Mouse (Mus musculus): ENCODE data around the gene Ptcra. TPM values are rescaled to one million over a fixed set of nuclear protein-coding genes. Genes with fewer than 3 reads are reported as not detected.
"Not testable (repeated sequence)": the region's sequence is repeated elsewhere in the genome, so short reads cannot be mapped to it uniquely, and the experiment has no call there.

Ptcra gene
- polyA plus RNA-seq, 1 experiment from 2014 or later: 0.31 TPM

DNA sequence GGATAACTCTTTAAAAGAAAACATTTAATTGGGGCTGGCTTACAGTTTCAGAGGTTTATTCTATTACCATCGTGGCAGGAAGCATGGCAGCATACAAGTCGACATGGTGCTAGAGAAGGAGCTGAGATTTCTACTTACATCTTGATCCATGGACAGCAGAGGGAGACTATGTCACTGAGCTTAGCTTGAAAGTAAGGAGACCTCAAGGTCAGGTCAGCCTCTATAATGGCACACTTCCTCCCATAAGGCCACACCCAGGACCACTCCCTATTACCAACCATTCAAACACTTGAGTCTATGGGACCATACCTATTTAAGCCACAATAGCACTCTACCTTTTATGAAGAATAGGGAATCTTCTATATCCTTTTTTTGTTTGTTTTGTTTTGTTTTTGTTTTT, 29.5 kb upstream of the Ptcra start:
- no peaks in the 10 kb centered on the region for H3K27me3 ChIP-seq (replicated peaks; ENCODE audit: control insufficient read depth, insufficient read depth, low read length)
- H3K9ac ChIP-seq (ENCODE audit: low read depth, low read length): no peak overlapping the region
- H3K4me1 ChIP-seq (ENCODE audit: control insufficient read depth, insufficient read depth, low read length): no peaks in the 10 kb centered on the region
- H3K27ac ChIP-seq (replicated peaks; ENCODE audit: low read depth, low read length): no peak overlapping the region
- H3K9me3 ChIP-seq (ENCODE audit: control insufficient read depth, low read length): no peaks in the 10 kb centered on the region
- H3K4me3 ChIP-seq (ENCODE audit: low read depth, low read length): no peak overlapping the region
- H3K36me3 ChIP-seq (ENCODE audit: control insufficient read depth, insufficient read depth, low read length): no peaks in the 10 kb centered on the region
- DNase-seq (ENCODE audit: low spot score) (no peak), ATAC-seq (ENCODE audit: low read depth) (no peak)
- WGBS: 91% methylated on average over 2 of the region's 2 CpGs
- H3K4me2 ChIP-seq (ENCODE audit: low read depth, low read length): no peak overlapping the region

DNA sequence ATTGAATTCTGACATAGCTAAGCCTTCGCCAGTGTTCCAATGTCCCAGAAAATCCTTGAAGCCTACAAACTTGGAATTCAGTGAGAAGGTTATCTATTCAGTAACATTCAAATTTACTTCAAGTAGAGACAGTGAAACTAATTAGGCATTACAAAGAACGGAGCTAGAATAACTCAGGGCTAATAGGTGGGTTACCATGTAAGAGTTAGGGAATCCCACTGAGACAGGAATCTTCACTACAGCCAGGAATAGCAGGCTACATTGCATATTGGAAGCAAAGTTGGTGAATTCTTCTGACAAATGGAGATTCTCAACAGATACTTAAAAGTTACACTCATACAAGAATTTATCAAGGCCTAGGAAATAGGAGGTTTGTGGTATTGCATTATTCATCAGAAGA, 24.5 kb upstream of the Ptcra start:
- H3K27me3 ChIP-seq (replicated peaks; ENCODE audit: control insufficient read depth, insufficient read depth, low read length); H3K4me1 ChIP-seq (ENCODE audit: control insufficient read depth, insufficient read depth, low read length); H3K4me2 ChIP-seq (ENCODE audit: low read depth, low read length); DNase-seq (ENCODE audit: low spot score); ATAC-seq (ENCODE audit: low read depth); H3K9me3 ChIP-seq (ENCODE audit: control insufficient read depth, low read length); H3K9ac ChIP-seq (ENCODE audit: low read depth, low read length); H3K27ac ChIP-seq (replicated peaks; ENCODE audit: low read depth, low read length); H3K4me3 ChIP-seq (ENCODE audit: low read depth, low read length); H3K36me3 ChIP-seq (ENCODE audit: control insufficient read depth, insufficient read depth, low read length): not testable (repeated sequence)
- 70% methylated on average over 2 of the region's 2 CpGs for WGBS

DNA sequence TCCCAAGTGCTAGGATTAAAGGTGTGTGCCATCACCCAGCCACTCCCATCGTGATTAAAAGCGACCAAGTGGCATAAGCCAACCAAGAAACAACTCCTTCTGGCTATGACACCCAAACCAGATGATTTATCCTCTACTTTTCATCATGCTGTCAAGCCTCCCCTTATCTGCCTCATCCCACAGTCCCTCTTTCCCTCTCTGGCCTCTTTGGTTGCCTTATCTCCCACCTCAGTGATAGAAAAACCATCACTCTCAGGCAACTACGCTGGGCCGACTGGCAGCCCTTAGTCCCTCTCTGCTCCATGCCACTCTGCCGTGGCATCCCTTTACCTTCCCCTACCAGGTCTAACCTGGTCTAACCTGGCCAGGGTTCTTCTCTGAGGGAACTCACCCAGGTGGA, 23.4 kb upstream of the Ptcra start:
- no peak for DNase-seq (ENCODE audit: low spot score)
- H3K4me2 ChIP-seq (ENCODE audit: low read depth, low read length): no peak overlapping the region
- no peaks in the 10 kb centered on the region for H3K4me1 ChIP-seq (ENCODE audit: control insufficient read depth, insufficient read depth, low read length)
- no peak for ATAC-seq (ENCODE audit: low read depth)
- H3K9me3 ChIP-seq (ENCODE audit: control insufficient read depth, low read length): no peaks in the 10 kb centered on the region
- no peaks in the 10 kb centered on the region for H3K36me3 ChIP-seq (ENCODE audit: control insufficient read depth, insufficient read depth, low read length)
- 95% methylated on average over 5 of the region's 5 CpGs for WGBS
- H3K9ac ChIP-seq (ENCODE audit: low read depth, low read length): no peak overlapping the region
- no peaks in the 10 kb centered on the region for H3K27me3 ChIP-seq (replicated peaks; ENCODE audit: control insufficient read depth, insufficient read depth, low read length)
- no peak overlapping the region for H3K27ac ChIP-seq (replicated peaks; ENCODE audit: low read depth, low read length)
- no peak overlapping the region for H3K4me3 ChIP-seq (ENCODE audit: low read depth, low read length)

DNA sequence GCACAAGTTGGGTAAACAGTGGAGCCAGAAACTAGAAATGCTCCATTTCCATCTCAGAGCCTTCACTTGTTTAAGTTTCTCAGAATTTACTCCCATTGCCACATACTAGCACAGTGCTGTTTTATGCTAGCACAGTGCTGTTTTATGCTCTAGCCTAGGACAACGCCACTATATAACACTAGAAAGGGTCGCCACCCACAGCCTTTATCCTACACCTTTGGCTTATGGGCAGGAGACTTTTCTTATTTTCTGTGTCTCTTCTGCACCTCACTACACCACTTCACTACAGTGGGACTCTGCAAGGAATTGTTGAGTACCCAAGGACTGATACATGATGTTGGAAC, 19.7 kb upstream of the Ptcra start:
- DNase-seq (ENCODE audit: low spot score) (no peak), ATAC-seq (ENCODE audit: low read depth) (no peak)
- Histone ChIP-seq H3K4me3 (ENCODE audit: low read depth, low read length) (peak overlapping the region; percentile 67), H3K36me3 (ENCODE audit: control insufficient read depth, insufficient read depth, low read length) (peaks cover 25% of the 10 kb centered on the region), H3K27me3 (replicated peaks; ENCODE audit: control insufficient read depth, insufficient read depth, low read length) (no peaks in the 10 kb centered on the region), H3K9me3 (ENCODE audit: control insufficient read depth, low read length) (no peaks in the 10 kb centered on the region), H3K4me1 (ENCODE audit: control insufficient read depth, insufficient read depth, low read length) (peaks cover 7% of the 10 kb centered on the region; the same call in 1 of the 2 replicates), H3K4me2 (ENCODE audit: low read depth, low read length) (peak overlapping the region; percentile 73), H3K27ac (replicated peaks; ENCODE audit: low read depth, low read length) (peak overlapping the region; percentile 87), H3K9ac (ENCODE audit: low read depth, low read length) (no peak overlapping the region)
- 72% methylated on average over 2 of the region's 2 CpGs for whole genome bisulfite sequencing

DNA sequence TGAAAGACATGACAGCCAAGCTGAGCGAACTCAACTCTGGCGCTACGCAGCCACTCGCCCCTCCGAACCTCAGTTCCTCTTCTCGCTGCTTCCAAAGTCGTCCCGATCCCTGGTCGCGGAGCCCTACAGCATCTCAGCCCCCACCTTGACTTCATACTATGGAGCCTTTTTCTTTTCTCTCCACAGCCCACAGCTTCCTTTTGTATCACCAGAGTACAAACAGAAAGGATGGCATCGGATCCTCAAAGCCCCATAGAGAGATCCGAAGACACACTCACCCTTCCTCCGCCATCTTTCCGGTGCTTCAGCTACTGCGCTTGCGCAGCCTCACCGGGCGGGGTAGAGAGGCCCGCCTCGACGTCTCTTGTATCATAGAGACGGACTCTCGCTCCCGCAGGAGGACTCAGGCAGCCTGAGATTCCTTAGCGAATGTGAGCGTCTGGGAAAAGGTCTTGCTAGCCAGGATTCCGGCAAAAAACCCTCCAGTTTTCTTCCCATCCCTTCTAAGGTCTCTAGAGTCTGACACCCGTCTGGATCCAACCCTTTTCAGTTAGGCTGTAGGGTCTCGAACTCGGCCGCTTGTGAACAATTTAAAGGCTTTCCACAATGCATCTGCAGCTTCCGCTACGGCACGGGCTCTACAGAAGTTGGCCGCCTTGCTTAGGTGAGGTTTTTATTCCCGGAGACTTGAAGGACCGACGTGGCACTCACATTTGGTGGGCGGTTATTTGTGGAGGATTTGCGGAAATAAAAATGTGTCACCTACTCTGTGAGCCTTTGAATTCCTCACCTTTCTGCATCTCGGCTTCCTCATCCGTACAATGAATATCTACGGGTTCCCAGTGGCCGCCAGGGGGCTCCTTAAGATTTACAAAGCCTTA, 19.1 kb upstream of the Ptcra start, which contains the start of gene Rpl7l1:
Rpl7l1 (minus strand) TSS at position 332 of the 881 bp plus-strand sequence.
- Histone ChIP-seq H3K4me3 (ENCODE audit: low read depth, low read length) (peak within 1 kb of the TSS; percentile 67), H3K36me3 (ENCODE audit: control insufficient read depth, insufficient read depth, low read length) (peaks cover 31% of the 10 kb centered on the region), H3K4me1 (ENCODE audit: control insufficient read depth, insufficient read depth, low read length) (peaks cover 7% of the 10 kb centered on the region; the same call in 1 of the 2 replicates), H3K9ac (ENCODE audit: low read depth, low read length) (peak within 1 kb of the TSS; percentile 84), H3K9me3 (ENCODE audit: control insufficient read depth, low read length) (no peaks in the 10 kb centered on the region), H3K4me2 (ENCODE audit: low read depth, low read length) (peak within 1 kb of the TSS; percentile 73), H3K27me3 (replicated peaks; ENCODE audit: control insufficient read depth, insufficient read depth, low read length) (no peaks in the 10 kb centered on the region), H3K27ac (replicated peaks; ENCODE audit: low read depth, low read length) (peak within 1 kb of the TSS; percentile 87)
- peak; percentile 97 for DNase-seq (ENCODE audit: low spot score)
- ATAC-seq (ENCODE audit: low read depth): peak; percentile 98
- WGBS: 1% methylated on average over 44 of the region's 44 CpGs

DNA sequence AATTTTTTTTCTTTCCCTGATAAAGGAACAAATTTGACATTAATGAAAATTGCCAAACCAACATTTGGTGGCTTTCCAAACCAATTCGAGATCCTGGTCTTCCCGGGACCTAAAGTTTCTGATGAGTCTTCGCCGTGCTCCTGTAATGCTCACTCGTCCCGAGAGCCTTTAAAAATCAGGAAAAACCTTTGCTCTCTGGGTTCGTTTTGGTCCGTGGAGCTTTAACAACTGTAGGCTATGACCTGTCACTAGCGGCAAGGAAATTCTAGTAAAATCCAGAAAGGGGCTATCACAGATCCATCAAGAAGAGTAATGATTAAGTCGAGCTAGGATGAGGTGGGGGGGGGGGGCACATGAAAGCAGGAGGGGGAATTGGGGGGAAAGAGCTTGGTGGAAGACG, 18.4 kb upstream of the Ptcra start:
- Histone ChIP-seq H3K27me3 (replicated peaks; ENCODE audit: control insufficient read depth, insufficient read depth, low read length) (no peaks in the 10 kb centered on the region), H3K27ac (replicated peaks; ENCODE audit: low read depth, low read length) (peak overlapping the region; percentile 87), H3K4me2 (ENCODE audit: low read depth, low read length) (peak overlapping the region; percentile 73), H3K9me3 (ENCODE audit: control insufficient read depth, low read length) (no peaks in the 10 kb centered on the region), H3K9ac (ENCODE audit: low read depth, low read length) (peak overlapping the region; percentile 84), H3K36me3 (ENCODE audit: control insufficient read depth, insufficient read depth, low read length) (peaks cover 38% of the 10 kb centered on the region), H3K4me1 (ENCODE audit: control insufficient read depth, insufficient read depth, low read length) (peaks cover 7% of the 10 kb centered on the region; the same call in 1 of the 2 replicates), H3K4me3 (ENCODE audit: low read depth, low read length) (peak overlapping the region; percentile 67)
- WGBS: 3% methylated on average over 11 of the region's 11 CpGs
- DNase-seq (ENCODE audit: low spot score) (no peak), ATAC-seq (ENCODE audit: low read depth) (no peak)

DNA sequence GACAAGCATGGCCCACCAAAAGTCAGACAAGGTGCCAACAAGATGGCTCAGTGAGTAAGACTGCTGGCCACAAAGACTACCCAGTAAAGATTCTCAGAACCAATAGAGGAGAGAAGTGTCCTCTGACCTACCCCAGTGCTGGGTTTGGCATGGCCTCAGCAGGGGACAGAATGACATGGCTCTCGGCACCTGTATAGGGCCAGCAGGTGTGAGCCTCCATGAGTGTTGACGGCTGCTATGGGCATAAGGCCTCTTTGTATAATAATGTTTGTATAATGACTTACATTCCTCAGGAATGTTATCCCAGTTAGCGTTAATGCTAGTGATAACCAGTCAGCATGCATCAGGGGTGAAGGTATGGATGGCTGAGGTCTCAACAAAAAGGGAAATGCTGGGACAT, 12.6 kb upstream of the Ptcra start:
- 73% methylated on average over 3 of the region's 3 CpGs for WGBS
- DNase-seq (ENCODE audit: low spot score) (no peak), ATAC-seq (ENCODE audit: low read depth) (no peak)
- H3K4me2 ChIP-seq (ENCODE audit: low read depth, low read length): no peak overlapping the region
- H3K9ac ChIP-seq (ENCODE audit: low read depth, low read length): no peak overlapping the region
- H3K27me3 ChIP-seq (replicated peaks; ENCODE audit: control insufficient read depth, insufficient read depth, low read length): no peaks in the 10 kb centered on the region
- no peaks in the 10 kb centered on the region for H3K9me3 ChIP-seq (ENCODE audit: control insufficient read depth, low read length)
- H3K36me3 ChIP-seq (ENCODE audit: control insufficient read depth, insufficient read depth, low read length): peaks cover 63% of the 10 kb centered on the region
- H3K27ac ChIP-seq (replicated peaks; ENCODE audit: low read depth, low read length): no peak overlapping the region
- H3K4me1 ChIP-seq (ENCODE audit: control insufficient read depth, insufficient read depth, low read length): no peaks in the 10 kb centered on the region
- H3K4me3 ChIP-seq (ENCODE audit: low read depth, low read length): no peak overlapping the region

DNA sequence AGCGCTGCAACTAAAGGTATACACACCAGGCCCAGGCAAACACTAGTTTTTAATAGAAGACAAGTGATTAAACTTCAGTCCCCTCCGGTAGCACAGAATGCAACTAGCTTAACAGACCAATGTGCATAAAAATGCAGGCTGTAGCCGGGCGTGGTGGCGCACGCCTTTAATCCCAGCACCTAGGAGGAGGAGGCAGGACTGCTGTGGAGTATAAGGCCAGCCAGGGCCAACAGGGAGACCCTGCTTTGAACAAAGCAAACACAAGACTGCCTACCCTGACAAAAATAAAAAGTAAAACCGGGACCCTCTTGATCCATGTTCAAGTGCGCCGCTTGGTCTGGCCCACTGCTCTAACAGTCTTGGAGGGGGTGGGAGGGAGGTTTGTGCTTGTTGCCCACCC, 11.6 kb upstream of the Ptcra start:
- Histone ChIP-seq H3K4me3 (ENCODE audit: low read depth, low read length) (no peak overlapping the region), H3K27me3 (replicated peaks; ENCODE audit: control insufficient read depth, insufficient read depth, low read length) (no peaks in the 10 kb centered on the region), H3K9me3 (ENCODE audit: control insufficient read depth, low read length) (no peaks in the 10 kb centered on the region), H3K27ac (replicated peaks; ENCODE audit: low read depth, low read length) (no peak overlapping the region), H3K36me3 (ENCODE audit: control insufficient read depth, insufficient read depth, low read length) (peaks cover 57% of the 10 kb centered on the region), H3K4me2 (ENCODE audit: low read depth, low read length) (no peak overlapping the region), H3K9ac (ENCODE audit: low read depth, low read length) (no peak overlapping the region), H3K4me1 (ENCODE audit: control insufficient read depth, insufficient read depth, low read length) (no peaks in the 10 kb centered on the region)
- DNase-seq (ENCODE audit: low spot score): no peak
- ATAC-seq (ENCODE audit: low read depth): no peak
- WGBS: 96% methylated on average over 9 of the region's 9 CpGs

DNA sequence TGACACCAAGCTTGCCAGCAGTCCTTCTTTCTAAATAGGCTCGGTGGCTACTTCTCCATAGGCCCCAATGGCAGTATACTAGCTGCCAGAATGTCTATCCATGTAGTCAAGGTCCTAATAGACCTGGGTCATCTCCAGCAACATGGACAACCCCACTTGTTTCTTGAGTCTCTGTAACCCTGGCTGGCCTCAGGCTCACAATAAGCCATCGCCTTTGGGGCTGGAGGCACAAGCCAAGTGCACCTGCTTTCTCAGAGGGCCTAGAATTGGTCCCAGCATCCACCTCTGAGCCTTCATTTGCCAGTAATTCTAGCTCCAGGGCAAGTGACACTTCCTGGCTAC, 10.6 kb upstream of the Ptcra start:
- Histone ChIP-seq H3K36me3 (ENCODE audit: control insufficient read depth, insufficient read depth, low read length) (peaks cover 47% of the 10 kb centered on the region), H3K4me3 (ENCODE audit: low read depth, low read length) (0 out of 2 replicates have a peak overlapping the region, but pooled peaks have one; percentile 88), H3K27me3 (replicated peaks; ENCODE audit: control insufficient read depth, insufficient read depth, low read length) (no peaks in the 10 kb centered on the region), H3K9me3 (ENCODE audit: control insufficient read depth, low read length) (no peaks in the 10 kb centered on the region), H3K9ac (ENCODE audit: low read depth, low read length) (no peak overlapping the region), H3K27ac (replicated peaks; ENCODE audit: low read depth, low read length) (no peak overlapping the region), H3K4me2 (ENCODE audit: low read depth, low read length) (peak overlapping the region; percentile 84), H3K4me1 (ENCODE audit: control insufficient read depth, insufficient read depth, low read length) (no peaks in the 10 kb centered on the region)
- no peak for DNase-seq (ENCODE audit: low spot score)
- WGBS: 31% methylated on average over 2 of the region's 2 CpGs
- no peak for ATAC-seq (ENCODE audit: low read depth)
